Mouse (Mus musculus) kidney, adult 2 months (tissue): ENCODE results near the gene Tmem263.

ENCODE experiments used
- CTCF ChIP-seq: fragments of 200-500 bp; conservative IDR thresholded peaks from 2 replicates; pipeline ENCODE4 v1.5.1; 2011; ENCODE audit warnings: low read depth, mild to moderate bottlenecking, control low read depth, low read length, moderate library complexity, mixed read lengths; ENCODE audit not compliant: insufficient read depth, insufficient read length
- POLR2A ChIP-seq: fragments of 200-500 bp; IDR thresholded peaks from one replicate; pipeline ENCODE4 v1.6.1; 2011; ENCODE audit warnings: low read depth, low read length, control low read depth

GRCm38 (mm10) chr10:85159989-85160619 is 57.7 kb downstream of the Tmem263 start:
- TF ChIP-seq CTCF (no peak), POLR2A (no peak)
